Mouse (Mus musculus) cerebellum, adult 2 months (tissue): ENCODE results near the gene Gm8764. TPM values are rescaled to one million over a fixed set of nuclear protein-coding genes. Genes with fewer than 3 reads are reported as not detected.
"Not testable (repeated sequence)": the region's sequence is repeated elsewhere in the genome, so short reads cannot be mapped to it uniquely, and the experiment has no call there.

Experiments
- DNase-seq, 2 experiments: peaks; one replicate each; pipeline ENCODE4 v3.0.0; 2021
- H3K27ac ChIP-seq: fragments of 200-500 bp; 2 replicates; pipeline ENCODE4 v1.5.1; 2012; ENCODE audit warnings: low read length, control low read depth, inconsistent platforms; ENCODE audit not compliant: insufficient read depth
- H3K27me3 ChIP-seq: fragments of 200-500 bp; 2 replicates; pipeline ENCODE4 v1.6.1; 2012; ENCODE audit warnings: inconsistent platforms, mild to moderate bottlenecking, low read length, moderate library complexity; ENCODE audit not compliant: control insufficient read depth, insufficient read depth
- H3K4me1 ChIP-seq: fragments of 200-500 bp; 2 replicates; pipeline ENCODE4 v1.6.1; 2011; ENCODE audit warnings: low read length; ENCODE audit not compliant: control insufficient read depth, insufficient read depth
- H3K4me3 ChIP-seq: fragments of 200-500 bp; replicated peaks from 2 replicates; pipeline ENCODE3; 2011; ENCODE audit warnings: mild to moderate bottlenecking, low read depth, low read length, control low read depth; ENCODE audit not compliant: insufficient read depth
- CTCF ChIP-seq: fragments of 200-500 bp; IDR thresholded peaks from 2 replicates; pipeline ENCODE4 v1.5.1; 2011; ENCODE audit warnings: low read depth, mild to moderate bottlenecking, control low read depth, low read length, moderate library complexity, borderline replicate concordance; ENCODE audit not compliant: insufficient read depth
- POLR2A ChIP-seq: fragments of 200-500 bp; IDR thresholded peaks from 2 replicates; pipeline ENCODE4 v1.6.1; 2011; ENCODE audit warnings: low read length, control low read depth, borderline replicate concordance; ENCODE audit not compliant: insufficient read depth
- WGBS: fragments of 180-500 bp; shearing (Covaris S2); methylation state at CpG from one replicate; pipeline ENCODE4 v1.1.7; 2018; 5-methylcytosine and 5-hydroxymethylcytosine counted together
- polyA plus RNA-seq: library from polyadenylated mRNA; depleted of rRNA; stranded (reverse); fragments of >200 nt; gene quantifications from 2 replicates; pipeline ENCODE4 v1.2.3, GENCODE M21; 2012; rRNA removed

Gm8764 gene
- polyA plus RNA-seq = not detected in 2 replicates

DNA sequence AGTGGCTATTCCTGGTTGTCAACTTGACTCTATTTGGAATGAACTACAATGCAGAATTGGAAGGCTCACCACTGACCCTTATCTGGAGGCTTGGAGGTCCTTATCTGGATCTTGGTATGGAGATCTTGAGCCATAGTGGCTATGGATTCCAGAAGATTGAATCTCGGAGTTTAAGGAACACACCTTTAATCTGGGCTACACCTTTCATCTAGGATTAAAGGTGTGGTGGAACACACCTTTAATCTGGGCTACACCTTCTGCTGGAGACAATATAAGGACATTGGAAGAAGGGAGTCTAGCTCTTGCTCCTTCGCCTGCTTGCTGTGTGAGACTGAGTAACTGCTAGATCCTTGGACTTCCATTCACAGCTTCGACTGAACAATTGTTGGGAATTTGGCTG lies at the start of gene Gm8764:
Gene Gm8764 (plus strand): TSS at position 301 of the 400 bp plus-strand sequence.
- not testable (repeated sequence) for H3K27ac ChIP-seq, DNase-seq, H3K27me3 ChIP-seq, H3K4me1 ChIP-seq, H3K4me3 ChIP-seq
- no CpG with 5 or more reads among the region's 3 CpGs for WGBS

DNA sequence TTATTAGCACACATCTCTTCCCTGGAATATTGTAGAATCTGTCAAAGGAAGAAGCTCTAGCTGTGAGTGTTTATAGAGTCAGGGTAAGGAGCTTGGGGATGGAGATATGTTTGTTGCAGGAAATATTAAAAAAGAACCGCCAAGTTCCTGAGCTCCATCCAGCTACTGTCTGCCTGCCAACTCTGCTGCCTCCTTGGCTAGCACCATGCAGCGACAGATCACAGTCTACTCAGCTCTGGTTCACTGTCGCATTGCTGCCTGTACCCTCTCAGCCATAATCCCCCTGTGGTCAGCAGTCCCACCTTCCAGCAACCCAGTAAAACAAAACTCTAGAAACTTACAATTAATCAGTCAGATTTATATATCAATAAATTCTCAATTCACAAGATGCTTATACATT lies 49.8 kb upstream of the Gm8764 start:
- WGBS = 6% methylated on average over 3 of the region's 3 CpGs
- no peaks in the 10 kb centered on the region for H3K27me3 ChIP-seq
- no peak overlapping the region for H3K27ac ChIP-seq
- H3K4me1 ChIP-seq = no peaks in the 10 kb centered on the region
- DNase-seq = peak; percentile 10 to 19
- H3K4me3 ChIP-seq = no peak overlapping the region
- TF ChIP-seq CTCF (no peak), POLR2A (no peak)

DNA sequence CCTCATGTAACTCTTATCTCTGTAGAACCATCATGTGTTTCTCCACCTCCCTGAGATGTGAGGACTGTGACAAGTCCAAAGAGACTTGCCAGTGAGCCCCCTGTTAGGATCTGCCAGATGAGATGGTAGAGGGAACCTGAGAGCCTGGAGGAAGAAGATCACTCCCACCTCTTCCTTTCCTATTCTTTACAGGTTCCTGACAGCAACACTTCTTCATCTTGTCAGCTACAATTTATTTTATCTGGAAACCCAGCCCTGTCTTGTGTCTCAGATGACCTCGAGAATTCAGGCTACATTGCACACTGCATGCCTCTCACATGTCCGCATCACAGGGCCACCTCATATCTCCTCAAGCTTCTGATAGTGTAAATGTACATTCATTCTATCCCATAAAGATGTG lies 41.5 kb upstream of the Gm8764 start:
- H3K27me3 ChIP-seq = no peaks in the 10 kb centered on the region
- no peak overlapping the region for H3K27ac ChIP-seq
- no peak overlapping the region for H3K4me3 ChIP-seq
- TF ChIP-seq POLR2A = no peak
- no peak for TF ChIP-seq CTCF
- 75% methylated on average over 2 of the region's 2 CpGs for WGBS
- DNase-seq = no peak
- H3K4me1 ChIP-seq = no peaks in the 10 kb centered on the region

DNA sequence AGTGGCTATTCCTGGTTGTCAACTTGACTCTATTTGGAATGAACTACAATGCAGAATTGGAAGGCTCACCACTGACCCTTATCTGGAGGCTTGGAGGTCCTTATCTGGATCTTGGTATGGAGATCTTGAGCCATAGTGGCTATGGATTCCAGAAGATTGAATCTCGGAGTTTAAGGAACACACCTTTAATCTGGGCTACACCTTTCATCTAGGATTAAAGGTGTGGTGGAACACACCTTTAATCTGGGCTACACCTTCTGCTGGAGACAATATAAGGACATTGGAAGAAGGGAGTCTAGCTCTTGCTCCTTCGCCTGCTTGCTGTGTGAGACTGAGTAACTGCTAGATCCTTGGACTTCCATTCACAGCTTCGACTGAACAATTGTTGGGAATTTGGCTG lies 17.1 kb upstream of the Gm8764 start, which contains the start of gene Gm21293:
Gene Gm21293 (plus strand): TSS at position 301 of the 400 bp plus-strand sequence.
- H3K4me1 ChIP-seq, DNase-seq, H3K27me3 ChIP-seq, H3K27ac ChIP-seq, H3K4me3 ChIP-seq: not testable (repeated sequence)
- WGBS = no CpG with 5 or more reads among the region's 3 CpGs

DNA sequence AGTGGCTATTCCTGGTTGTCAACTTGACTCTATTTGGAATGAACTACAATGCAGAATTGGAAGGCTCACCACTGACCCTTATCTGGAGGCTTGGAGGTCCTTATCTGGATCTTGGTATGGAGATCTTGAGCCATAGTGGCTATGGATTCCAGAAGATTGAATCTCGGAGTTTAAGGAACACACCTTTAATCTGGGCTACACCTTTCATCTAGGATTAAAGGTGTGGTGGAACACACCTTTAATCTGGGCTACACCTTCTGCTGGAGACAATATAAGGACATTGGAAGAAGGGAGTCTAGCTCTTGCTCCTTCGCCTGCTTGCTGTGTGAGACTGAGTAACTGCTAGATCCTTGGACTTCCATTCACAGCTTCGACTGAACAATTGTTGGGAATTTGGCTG lies 8.6 kb upstream of the Gm8764 start, which contains the start of gene Gm6763:
Gene Gm6763 (plus strand): TSS at position 301 of the 400 bp plus-strand sequence.
- WGBS = no CpG with 5 or more reads among the region's 3 CpGs
- H3K27ac ChIP-seq, H3K4me3 ChIP-seq, DNase-seq, H3K4me1 ChIP-seq, H3K27me3 ChIP-seq: not testable (repeated sequence)

DNA sequence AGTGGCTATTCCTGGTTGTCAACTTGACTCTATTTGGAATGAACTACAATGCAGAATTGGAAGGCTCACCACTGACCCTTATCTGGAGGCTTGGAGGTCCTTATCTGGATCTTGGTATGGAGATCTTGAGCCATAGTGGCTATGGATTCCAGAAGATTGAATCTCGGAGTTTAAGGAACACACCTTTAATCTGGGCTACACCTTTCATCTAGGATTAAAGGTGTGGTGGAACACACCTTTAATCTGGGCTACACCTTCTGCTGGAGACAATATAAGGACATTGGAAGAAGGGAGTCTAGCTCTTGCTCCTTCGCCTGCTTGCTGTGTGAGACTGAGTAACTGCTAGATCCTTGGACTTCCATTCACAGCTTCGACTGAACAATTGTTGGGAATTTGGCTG lies 8.4 kb downstream of the Gm8764 start, which contains the start of gene Gm21304:
Gene Gm21304 (plus strand): TSS at position 301 of the 400 bp plus-strand sequence.
- DNase-seq, H3K27me3 ChIP-seq, H3K27ac ChIP-seq, H3K4me1 ChIP-seq, H3K4me3 ChIP-seq: not testable (repeated sequence)
- WGBS = no CpG with 5 or more reads among the region's 3 CpGs

DNA sequence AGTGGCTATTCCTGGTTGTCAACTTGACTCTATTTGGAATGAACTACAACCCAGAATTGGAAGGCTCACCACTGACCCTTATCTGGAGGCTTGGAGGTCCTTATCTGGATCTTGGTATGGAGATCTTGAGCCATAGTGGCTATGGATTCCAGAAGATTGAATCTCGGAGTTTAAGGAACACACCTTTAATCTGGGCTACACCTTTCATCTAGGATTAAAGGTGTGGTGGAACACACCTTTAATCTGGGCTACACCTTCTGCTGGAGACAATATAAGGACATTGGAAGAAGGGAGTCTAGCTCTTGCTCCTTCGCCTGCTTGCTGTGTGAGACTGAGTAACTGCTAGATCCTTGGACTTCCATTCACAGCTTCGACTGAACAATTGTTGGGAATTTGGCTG lies 16.9 kb downstream of the Gm8764 start, which contains the start of gene Gm21312:
Gene Gm21312 (plus strand): TSS at position 301 of the 400 bp plus-strand sequence.
- H3K4me1 ChIP-seq, H3K27me3 ChIP-seq, H3K4me3 ChIP-seq, H3K27ac ChIP-seq, DNase-seq: not testable (repeated sequence)
- no CpG with 5 or more reads among the region's 3 CpGs for WGBS

DNA sequence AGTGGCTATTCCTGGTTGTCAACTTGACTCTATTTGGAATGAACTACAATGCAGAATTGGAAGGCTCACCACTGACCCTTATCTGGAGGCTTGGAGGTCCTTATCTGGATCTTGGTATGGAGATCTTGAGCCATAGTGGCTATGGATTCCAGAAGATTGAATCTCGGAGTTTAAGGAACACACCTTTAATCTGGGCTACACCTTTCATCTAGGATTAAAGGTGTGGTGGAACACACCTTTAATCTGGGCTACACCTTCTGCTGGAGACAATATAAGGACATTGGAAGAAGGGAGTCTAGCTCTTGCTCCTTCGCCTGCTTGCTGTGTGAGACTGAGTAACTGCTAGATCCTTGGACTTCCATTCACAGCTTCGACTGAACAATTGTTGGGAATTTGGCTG lies 25.4 kb downstream of the Gm8764 start, which contains the start of gene Gm20765:
Gene Gm20765 (plus strand): TSS at position 301 of the 400 bp plus-strand sequence.
- not testable (repeated sequence) for H3K4me1 ChIP-seq, H3K27ac ChIP-seq, H3K27me3 ChIP-seq, H3K4me3 ChIP-seq, DNase-seq
- no CpG with 5 or more reads among the region's 3 CpGs for WGBS

DNA sequence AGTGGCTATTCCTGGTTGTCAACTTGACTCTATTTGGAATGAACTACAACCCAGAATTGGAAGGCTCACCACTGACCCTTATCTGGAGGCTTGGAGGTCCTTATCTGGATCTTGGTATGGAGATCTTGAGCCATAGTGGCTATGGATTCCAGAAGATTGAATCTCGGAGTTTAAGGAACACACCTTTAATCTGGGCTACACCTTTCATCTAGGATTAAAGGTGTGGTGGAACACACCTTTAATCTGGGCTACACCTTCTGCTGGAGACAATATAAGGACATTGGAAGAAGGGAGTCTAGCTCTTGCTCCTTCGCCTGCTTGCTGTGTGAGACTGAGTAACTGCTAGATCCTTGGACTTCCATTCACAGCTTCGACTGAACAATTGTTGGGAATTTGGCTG lies 33.9 kb downstream of the Gm8764 start, which contains the start of gene Gm4340:
Gene Gm4340 (plus strand): TSS at position 301 of the 400 bp plus-strand sequence.
- WGBS = no CpG with 5 or more reads among the region's 3 CpGs
- H3K4me1 ChIP-seq, H3K27me3 ChIP-seq, H3K4me3 ChIP-seq, H3K27ac ChIP-seq, DNase-seq: not testable (repeated sequence)
